ENCODE assay signal across 27 mouse cellular contexts in the genomic region with DNA sequence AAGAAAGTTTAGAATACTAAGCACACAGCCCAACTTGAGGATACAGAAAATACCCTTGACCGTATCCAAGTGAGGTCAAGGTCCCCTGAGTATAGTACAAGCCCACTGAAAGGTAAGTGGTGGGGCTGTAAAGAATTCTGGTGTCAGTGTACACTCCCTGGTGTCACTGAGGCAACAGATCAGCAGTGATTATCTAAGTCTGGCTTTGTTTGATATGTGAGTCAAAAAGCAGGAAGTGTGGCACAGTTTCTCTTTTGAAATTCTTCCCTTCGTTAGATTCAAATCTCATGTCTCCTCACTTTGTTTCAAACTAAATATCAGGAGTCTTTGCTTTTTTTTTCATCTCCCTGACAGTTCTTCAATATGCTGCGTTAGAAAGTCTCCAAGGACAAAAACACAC. TPM values are rescaled to one million over a fixed set of nuclear protein-coding genes. Genes with fewer than 3 reads are reported as not detected.
"Had no signal": no experiment of that assay in that cellular context is flagged by ENCODE, and none has a peak within 500 bp of the region (broad histone marks: within the 10 kb centered on the region; RNA-seq: fewer than 3 reads in every experiment).

No protein-coding gene starts in this region.

- H3K4me2 ChIP-seq: kidney, embryonic 15.5 days; limb, embryonic 12.5 days; limb, embryonic 15.5 days; liver, embryonic 11.5 days; lung, embryonic 15.5 days; midbrain, embryonic 12.5 days; midbrain, embryonic 15.5 days; neural tube, embryonic 12.5 days; neural tube, embryonic 15.5 days had no signal

- H3K9me3 ChIP-seq: kidney, embryonic 15.5 days; limb, embryonic 12.5 days; limb, embryonic 15.5 days; lung, embryonic 15.5 days; midbrain, embryonic 12.5 days; midbrain, embryonic 15.5 days; neural tube, embryonic 12.5 days; neural tube, embryonic 15.5 days had no signal

- H3K36me3 ChIP-seq: kidney, embryonic 15.5 days; limb, embryonic 12.5 days; limb, embryonic 15.5 days; lung, embryonic 15.5 days; midbrain, embryonic 12.5 days; midbrain, embryonic 15.5 days; neural tube, embryonic 12.5 days; neural tube, embryonic 15.5 days had no signal

- H3K27ac ChIP-seq: kidney, embryonic 15.5 days; limb, embryonic 12.5 days; limb, embryonic 15.5 days; liver, embryonic 14.5 days; lung, embryonic 15.5 days; midbrain, embryonic 12.5 days; midbrain, embryonic 15.5 days; neural tube, embryonic 12.5 days; neural tube, embryonic 15.5 days; stomach, postnatal 0 days had no signal

- H3K4me3 ChIP-seq: kidney, embryonic 15.5 days; limb, embryonic 12.5 days; limb, embryonic 15.5 days; lung, embryonic 15.5 days; midbrain, embryonic 12.5 days; midbrain, embryonic 15.5 days; neural tube, embryonic 12.5 days; neural tube, embryonic 15.5 days had no signal

- DNase-seq: kidney, adult 8-10 months; kidney, postnatal 14 days; kidney, postnatal 4 days; left cerebral cortex, postnatal 4 days; liver, postnatal 0 days; lung, postnatal 10 days; lung, postnatal 36 days; right cerebral cortex, adult 18-20 months; right cerebral cortex, postnatal 14 days; right cerebral cortex, postnatal 4 days; thymus, postnatal 25 days had no signal

- H3K27me3 ChIP-seq: kidney, embryonic 15.5 days; neural tube, embryonic 15.5 days had no signal

- ATAC-seq: liver, postnatal 0 days; midbrain, embryonic 15.5 days had no signal

- H3K4me1 ChIP-seq: kidney, embryonic 15.5 days; limb, embryonic 15.5 days; lung, embryonic 15.5 days; midbrain, embryonic 15.5 days; neural tube, embryonic 15.5 days had no signal

- H3K9ac ChIP-seq: kidney, embryonic 15.5 days; limb, embryonic 12.5 days; limb, embryonic 15.5 days; liver, embryonic 14.5 days; liver, postnatal 0 days; lung, embryonic 15.5 days; midbrain, embryonic 12.5 days; midbrain, embryonic 15.5 days; neural tube, embryonic 12.5 days; neural tube, embryonic 15.5 days had no signal

RNA-seq across cellular contexts. Expression of a gene that starts 18.4 kb away (rescaled TPM):
- total RNA-seq: megakaryocyte-erythroid progenitor cell, adult 5-6 weeks had no signal
- polyA plus RNA-seq: liver, embryonic 11.5 days; liver, embryonic 14.5 days; liver, postnatal 0 days; lung, embryonic 15.5 days; stomach, embryonic 14.5 days; stomach, postnatal 0 days; thymus, postnatal 0 days had no signal

RNA-seq across cellular contexts. Expression of a gene that starts 32.9 kb away (rescaled TPM):
- total RNA-seq: megakaryocyte-erythroid progenitor cell, adult 5-6 weeks had no signal
- polyA plus RNA-seq: liver, embryonic 14.5 days; liver, postnatal 0 days; lung, embryonic 15.5 days; stomach, embryonic 14.5 days; stomach, postnatal 0 days; thymus, postnatal 0 days had no signal

RNA-seq across cellular contexts. Expression of a gene that starts 42.7 kb away (rescaled TPM):
- total RNA-seq: megakaryocyte-erythroid progenitor cell, adult 5-6 weeks had no signal
- polyA plus RNA-seq: kidney, embryonic 15.5 days; liver, embryonic 11.5 days; liver, postnatal 0 days; lung, embryonic 15.5 days; stomach, embryonic 14.5 days; stomach, postnatal 0 days; thymus, postnatal 0 days had no signal

RNA-seq across cellular contexts. Expression of a gene that starts 57.8 kb away (rescaled TPM):
- total RNA-seq: layer of hippocampus, adult 18-20 months; left cerebral cortex, adult 8-10 months; megakaryocyte-erythroid progenitor cell, adult 5-6 weeks had no signal
- polyA plus RNA-seq: kidney, embryonic 15.5 days; limb, embryonic 15.5 days; liver, embryonic 11.5 days; liver, embryonic 14.5 days; liver, postnatal 0 days; lung, embryonic 15.5 days; stomach, embryonic 14.5 days; stomach, postnatal 0 days; thymus, postnatal 0 days had no signal
